Comparison of ENCODE assay signal across 23 mouse cellular contexts in the genomic region with DNA sequence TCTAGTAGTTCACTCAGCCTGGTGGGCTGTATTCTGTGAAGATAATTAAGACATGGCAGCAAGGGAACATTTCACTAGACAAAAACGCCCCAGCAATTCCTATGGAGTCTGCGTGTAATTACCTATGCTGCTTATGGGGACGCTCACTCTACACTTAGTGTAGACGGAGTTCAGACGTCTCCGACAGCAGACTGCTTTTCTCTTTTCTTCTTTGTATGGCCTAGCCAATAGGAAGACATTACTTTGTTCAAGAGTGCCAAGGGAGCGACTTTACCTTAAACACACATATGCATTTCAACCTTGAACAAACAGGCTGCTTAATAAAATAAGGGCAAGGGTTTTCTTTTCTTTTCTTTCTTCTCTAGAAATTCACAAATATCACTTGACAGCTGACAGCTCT.
"Had no signal": no experiment of that assay in that cellular context is flagged by ENCODE, and none has a peak within 500 bp of the region (broad histone marks: within the 10 kb centered on the region; RNA-seq: fewer than 3 reads in every experiment).

No protein-coding gene starts in this region.

- H3K9ac ChIP-seq: limb, embryonic 13.5 days; liver, embryonic 12.5 days; liver, embryonic 15.5 days; neural tube, embryonic 12.5 days; neural tube, embryonic 15.5 days; stomach, embryonic 15.5 days had no signal

- H3K27me3 ChIP-seq: limb, embryonic 13.5 days; liver, embryonic 12.5 days; liver, embryonic 15.5 days; megakaryocyte, embryonic 14.5 days; neural tube, embryonic 12.5 days; neural tube, embryonic 15.5 days; stomach, embryonic 15.5 days had no signal

- H3K4me1 ChIP-seq: limb, embryonic 10.5 days; limb, embryonic 13.5 days; liver, embryonic 12.5 days; liver, embryonic 15.5 days; megakaryocyte, embryonic 14.5 days; neural tube, embryonic 12.5 days; neural tube, embryonic 15.5 days; stomach, embryonic 15.5 days had no signal

- H3K27ac ChIP-seq: layer of hippocampus, adult 2 months; limb, embryonic 10.5 days; limb, embryonic 13.5 days; liver, embryonic 12.5 days; liver, embryonic 15.5 days; neural tube, embryonic 12.5 days; neural tube, embryonic 15.5 days; stomach, embryonic 15.5 days had no signal

- H3K4me3 ChIP-seq: layer of hippocampus, adult 2 months; limb, embryonic 10.5 days; limb, embryonic 13.5 days; liver, embryonic 12.5 days; liver, embryonic 15.5 days; megakaryocyte, embryonic 14.5 days; neural tube, embryonic 12.5 days; neural tube, embryonic 15.5 days; stomach, embryonic 15.5 days had no signal

- H3K36me3 ChIP-seq: limb, embryonic 10.5 days; limb, embryonic 13.5 days; liver, embryonic 12.5 days; liver, embryonic 15.5 days; neural tube, embryonic 12.5 days; neural tube, embryonic 15.5 days; stomach, embryonic 15.5 days had no signal

- ATAC-seq: intestine, embryonic 16.5 days; liver, embryonic 12.5 days had no signal

- DNase-seq: kidney, adult 18-20 months; kidney, adult 9 months; kidney, postnatal 25 days; layer of hippocampus, adult 9-11 months; liver; lung, adult 2 months; lung, postnatal 36 days; right cerebral cortex, adult 18-20 months; right cerebral cortex, postnatal 14 days; right cerebral cortex, postnatal 4 days; thymus, adult 2 months; thymus, postnatal 25 days had no signal

- H3K4me2 ChIP-seq: limb, embryonic 13.5 days; liver, embryonic 12.5 days; liver, embryonic 15.5 days; midbrain, embryonic 11.5 days; neural tube, embryonic 12.5 days; neural tube, embryonic 15.5 days; stomach, embryonic 15.5 days had no signal

- H3K9me3 ChIP-seq: limb, embryonic 10.5 days; limb, embryonic 13.5 days; liver, embryonic 12.5 days; liver, embryonic 15.5 days; megakaryocyte, embryonic 14.5 days; neural tube, embryonic 12.5 days; neural tube, embryonic 15.5 days; stomach, embryonic 15.5 days had no signal
